Mouse (Mus musculus) MEL (cell line): Measurements from ENCODE around the gene Igsf21.

Experiments
- CTCF ChIP-seq, 3 experiments: IDR thresholded peaks in 2 of 3; conservative IDR thresholded peaks in 1 of 3; 2 replicates each; pipeline ENCODE4 v1.5.1; 2011 to 2012; ENCODE audit warnings: low read length in 3 of 3, low read depth in 2 of 3, mild to moderate bottlenecking in 2 of 3, improper control_type of control experiment in 1 of 3, inconsistent platforms in 1 of 3, mixed read lengths in 1 of 3, moderate library complexity in 1 of 3; ENCODE audit not compliant: control insufficient read depth in 1 of 3, insufficient read depth in 1 of 3, poor library complexity in 1 of 3, severe bottlenecking in 1 of 3
- EP300 ChIP-seq, 2 experiments: IDR thresholded peaks; 2 replicates each; pipeline ENCODE4 v1.6.1; 2011; ENCODE audit warnings: improper control_type of control experiment in 2 of 2, low read length in 2 of 2, low read depth in 1 of 2, mild to moderate bottlenecking in 1 of 2
- ETS1 ChIP-seq: IDR thresholded peaks from 2 replicates; pipeline ENCODE4 v1.6.1; 2012; ENCODE audit warnings: low read depth, mild to moderate bottlenecking, inconsistent platforms, low read length, improper control_type of control experiment, moderate library complexity
- GABPA ChIP-seq: IDR thresholded peaks from 2 replicates; pipeline ENCODE4 v1.6.1; 2012; ENCODE audit warnings: low read depth, mild to moderate bottlenecking, inconsistent platforms, low read length, improper control_type of control experiment, moderate library complexity
- HCFC1 ChIP-seq: IDR thresholded peaks from 2 replicates; pipeline ENCODE4 v1.6.1; 2012; ENCODE audit warnings: low read depth, mild to moderate bottlenecking, inconsistent platforms, low read length, improper control_type of control experiment, moderate library complexity
- JUND ChIP-seq: IDR thresholded peaks from 2 replicates; pipeline ENCODE4 v1.6.1; 2011; ENCODE audit warnings: low read depth, mild to moderate bottlenecking, improper control_type of control experiment, low read length
- MXI1 ChIP-seq: IDR thresholded peaks from 2 replicates; pipeline ENCODE4 v1.6.1; 2011; ENCODE audit warnings: mild to moderate bottlenecking, low read depth, low read length, improper control_type of control experiment
- MYC ChIP-seq: IDR thresholded peaks from 2 replicates; pipeline ENCODE4 v1.6.1; 2011; ENCODE audit warnings: low read depth, mild to moderate bottlenecking, low read length, improper control_type of control experiment, moderate library complexity
- POLR2A ChIP-seq, 2 experiments: IDR thresholded peaks; 2 replicates each; pipeline ENCODE4 v1.6.1; 2011 to 2012; ENCODE audit warnings: low read length in 2 of 2, mild to moderate bottlenecking in 2 of 2, control low read depth in 1 of 2, improper control_type of control experiment in 1 of 2, low read depth in 1 of 2, moderate library complexity in 1 of 2; ENCODE audit not compliant: control insufficient read depth in 1 of 2, insufficient read depth in 1 of 2, poor library complexity in 1 of 2
- POLR2AphosphoS2 ChIP-seq: IDR thresholded peaks from 2 replicates; pipeline ENCODE4 v1.6.1; 2011; ENCODE audit warnings: low read length, improper control_type of control experiment
- ZKSCAN1 ChIP-seq: IDR thresholded peaks from 2 replicates; pipeline ENCODE4 v1.6.1; 2012; ENCODE audit warnings: low read depth, mild to moderate bottlenecking, inconsistent platforms, low read length, improper control_type of control experiment, moderate library complexity
- ZNF384 ChIP-seq: IDR thresholded peaks from 2 replicates; pipeline ENCODE4 v1.6.1; 2012; ENCODE audit warnings: low read depth, mild to moderate bottlenecking, inconsistent platforms, low read length, improper control_type of control experiment

DNA sequence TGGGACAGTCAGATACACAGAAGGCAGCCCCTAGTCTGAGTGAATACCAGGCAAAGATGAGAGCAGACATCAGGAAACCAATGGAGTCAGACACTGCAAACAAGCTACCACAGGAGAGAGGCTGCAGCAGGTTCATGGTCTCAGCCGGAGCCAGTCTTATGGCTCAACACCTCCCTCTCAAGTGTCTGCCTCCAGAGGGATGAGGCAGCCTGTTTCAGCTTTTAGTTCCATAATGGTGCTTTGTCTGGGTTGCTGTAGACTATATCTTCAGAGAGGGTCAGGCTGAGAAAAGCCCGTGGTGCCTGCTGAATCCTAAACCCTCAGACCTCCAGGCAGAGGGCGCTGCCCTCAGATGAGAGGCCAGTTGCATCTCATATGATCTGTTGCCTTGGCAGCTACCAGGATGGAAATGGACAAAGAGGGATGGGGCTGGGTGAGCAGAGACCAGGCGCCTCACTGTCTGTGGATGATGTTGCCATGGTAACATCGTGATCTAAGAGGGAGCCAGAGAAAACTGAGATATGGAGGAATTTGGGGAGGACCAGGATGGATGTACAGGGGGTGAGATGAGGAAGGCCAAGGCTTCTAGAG is 39.2 kb upstream of the Igsf21 start:
- no peak for TF ChIP-seq JUND
- no peak for TF ChIP-seq POLR2AphosphoS2
- TF ChIP-seq HCFC1 = no peak
- TF ChIP-seq CTCF (IDR thresholded peaks at IDR 0.05 in 2 of 3, conservative IDR thresholded peaks at IDR 0.05 in 1 of 3; ENCODE audit: control insufficient read depth in 1 of 3, insufficient read depth in 1 of 3, low read depth in 2 of 3, low read length in 3 of 3, poor library complexity in 1 of 3, severe bottlenecking in 1 of 3) = no peak
- no peak for TF ChIP-seq ETS1
- no peak for TF ChIP-seq MYC
- no peak for TF ChIP-seq ZKSCAN1
- no peak for TF ChIP-seq ZNF384
- TF ChIP-seq EP300 (IDR thresholded peaks at IDR 0.05; ENCODE audit: low read depth in 1 of 2, low read length in 2 of 2) = no peak
- TF ChIP-seq MXI1 = no peak
- TF ChIP-seq POLR2A (IDR thresholded peaks at IDR 0.05; ENCODE audit: control insufficient read depth in 1 of 2, insufficient read depth in 1 of 2, low read depth in 1 of 2, low read length in 2 of 2, poor library complexity in 1 of 2) = no peak
- TF ChIP-seq GABPA = no peak
